Mouse (Mus musculus) myocyte (in vitro differentiated cells): Measurements from ENCODE around the gene Adig. TPM values are rescaled to one million over a fixed set of nuclear protein-coding genes. Genes with fewer than 3 reads are reported as not detected.

ENCODE experiments used
- H3K27me3 ChIP-seq: one replicate; pipeline ENCODE4 v1.6.1; 2011; ENCODE audit not compliant: control insufficient read depth, insufficient read depth, insufficient read length
- H3K36me3 ChIP-seq: one replicate; pipeline ENCODE4 v1.6.1; 2011; ENCODE audit not compliant: control insufficient read depth, insufficient read depth
- H3K4me2 ChIP-seq: one replicate; pipeline ENCODE4 v1.6.1; 2011; ENCODE audit warnings: low read depth, control low read depth
- H3K4me3 ChIP-seq: one replicate; pipeline ENCODE4 v1.5.1; 2011; ENCODE audit warnings: mild to moderate bottlenecking, control low read depth, moderate library complexity
- H3K79me2 ChIP-seq: one replicate; pipeline ENCODE4 v1.6.1; 2011; ENCODE audit not compliant: control insufficient read depth, insufficient read depth
- H3ac ChIP-seq: one replicate; pipeline ENCODE4 v1.6.1; 2011; ENCODE audit not compliant: control insufficient read depth, insufficient read length
- CEBPB ChIP-seq: IDR thresholded peaks from 2 replicates; pipeline ENCODE4 v1.6.1; 2011; ENCODE audit warnings: mild to moderate bottlenecking, moderate library complexity; ENCODE audit not compliant: poor library complexity, insufficient read depth, severe bottlenecking
- E2F4 ChIP-seq: IDR thresholded peaks from one replicate; pipeline ENCODE4 v1.6.1; 2011; ENCODE audit warnings: mild to moderate bottlenecking, control low read depth, moderate library complexity; ENCODE audit not compliant: insufficient read depth
- MAX ChIP-seq: IDR thresholded peaks from one replicate; pipeline ENCODE4 v1.6.1; 2011; ENCODE audit warnings: low read depth, mild to moderate bottlenecking, control low read depth
- MYOD1 ChIP-seq, 3 experiments: IDR thresholded peaks; one replicate each; pipeline ENCODE4 v1.6.1; 2011; ENCODE audit warnings: control low read depth in 2 of 3, low read depth in 2 of 3, mild to moderate bottlenecking in 2 of 3, moderate library complexity in 1 of 3; ENCODE audit not compliant: insufficient read length in 2 of 3, control insufficient read depth in 1 of 3
- MYOG ChIP-seq, 3 experiments: IDR thresholded peaks; one replicate each; pipeline ENCODE4 v1.6.1; 2011; ENCODE audit warnings: control low read depth in 2 of 3, low read depth in 2 of 3, mild to moderate bottlenecking in 2 of 3; ENCODE audit not compliant: insufficient read length in 2 of 3, control insufficient read depth in 1 of 3, insufficient read depth in 1 of 3
- POLR2A ChIP-seq: IDR thresholded peaks from one replicate; pipeline ENCODE4 v1.6.1; 2011; ENCODE audit warnings: low read depth, mild to moderate bottlenecking, control low read depth, moderate library complexity; ENCODE audit not compliant: insufficient read length
- POLR2AphosphoS2 ChIP-seq: IDR thresholded peaks from one replicate; pipeline ENCODE4 v1.6.1; 2011; ENCODE audit warnings: low read depth, control low read depth; ENCODE audit not compliant: insufficient read length
- REST ChIP-seq: IDR thresholded peaks from one replicate; pipeline ENCODE4 v1.6.1; 2011; ENCODE audit warnings: mild to moderate bottlenecking, control low read depth, moderate library complexity; ENCODE audit not compliant: insufficient read depth, insufficient read length
- SRF ChIP-seq: IDR thresholded peaks from one replicate; pipeline ENCODE4 v1.6.1; 2011; ENCODE audit warnings: low read depth; ENCODE audit not compliant: control insufficient read depth, insufficient read length
- TCF12 ChIP-seq: IDR thresholded peaks from one replicate; pipeline ENCODE4 v1.6.1; 2011; ENCODE audit warnings: mild to moderate bottlenecking, control low read depth; ENCODE audit not compliant: poor library complexity, insufficient read depth, severe bottlenecking
- TCF3 ChIP-seq: IDR thresholded peaks from one replicate; pipeline ENCODE4 v1.6.1; 2011; ENCODE audit warnings: low read depth, control low read depth; ENCODE audit not compliant: insufficient read length
- USF1 ChIP-seq: IDR thresholded peaks from one replicate; pipeline ENCODE4 v1.6.1; 2011; ENCODE audit warnings: low read depth, mild to moderate bottlenecking, control low read depth, moderate library complexity
- polyA plus RNA-seq: library from polyadenylated mRNA; unstranded; fragments of >200 nt; fragmentation: generic; extraction: Trizol; gene quantifications from one replicate; pipeline ENCODE4 v1.2.1, GENCODE M21; 2012; ENCODE audit warnings: missing spikeins

Adig gene
- polyA plus RNA-seq, 1 experiment, result not detected

- no peak overlapping the region for H3ac ChIP-seq
- H3K36me3 ChIP-seq, result no peaks in the 10 kb centered on the region
- H3K4me2 ChIP-seq, result no peak overlapping the region
- H3K27me3 ChIP-seq, result peaks cover 40% of the 10 kb centered on the region
- TF ChIP-seq CEBPB, result no peak
- TF ChIP-seq USF1, result no peak
- TF ChIP-seq REST, result no peak
- TF ChIP-seq E2F4, result no peak
- no peak for TF ChIP-seq POLR2A
- no peak for TF ChIP-seq MYOD1 (IDR thresholded peaks at IDR 0.05; ENCODE audit: control insufficient read depth in 1 of 3, insufficient read length in 2 of 3, low read depth in 2 of 3)
- no peak for TF ChIP-seq SRF
- no peak for TF ChIP-seq POLR2AphosphoS2
- TF ChIP-seq MAX, result no peak
- TF ChIP-seq TCF3, result no peak
- no peak for TF ChIP-seq MYOG (IDR thresholded peaks at IDR 0.05; ENCODE audit: control insufficient read depth in 1 of 3, insufficient read depth in 1 of 3, insufficient read length in 2 of 3, low read depth in 2 of 3)
- no peak for TF ChIP-seq TCF12
- H3K4me3 ChIP-seq, result no peak overlapping the region
- H3K79me2 ChIP-seq, result no peaks in the 10 kb centered on the region
Measured at GRCm38 (mm10) chr2:158539433-158540305, 37.3 kb downstream of the Adig start.

GRCm38 (mm10) chr2:158541286-158541685, 38.9 kb downstream of the Adig start:
- no peak overlapping the region for H3ac ChIP-seq
- peaks cover 40% of the 10 kb centered on the region for H3K27me3 ChIP-seq
- H3K79me2 ChIP-seq, result no peaks in the 10 kb centered on the region
- H3K36me3 ChIP-seq, result no peaks in the 10 kb centered on the region
- H3K4me2 ChIP-seq, result no peak overlapping the region
- no peak overlapping the region for H3K4me3 ChIP-seq
- TF ChIP-seq POLR2AphosphoS2 (no peak), TCF3 (no peak), TCF12 (no peak), E2F4 (no peak), SRF (no peak), REST (no peak), MYOG (IDR thresholded peaks at IDR 0.05; ENCODE audit: control insufficient read depth in 1 of 3, insufficient read depth in 1 of 3, insufficient read length in 2 of 3, low read depth in 2 of 3) (no peak), POLR2A (no peak), USF1 (no peak), MAX (no peak), CEBPB (no peak)

- Histone ChIP-seq H3ac (no peak overlapping the region), H3K4me3 (no peak overlapping the region), H3K79me2 (no peaks in the 10 kb centered on the region), H3K36me3 (no peaks in the 10 kb centered on the region), H3K27me3 (peaks cover 30% of the 10 kb centered on the region), H3K4me2 (no peak overlapping the region)
- TF ChIP-seq E2F4 (no peak), POLR2AphosphoS2 (no peak), MAX (no peak), POLR2A (no peak), MYOD1 (IDR thresholded peaks at IDR 0.05; ENCODE audit: control insufficient read depth in 1 of 3, insufficient read length in 2 of 3, low read depth in 2 of 3) (no peak), REST (no peak), MYOG (IDR thresholded peaks at IDR 0.05; ENCODE audit: control insufficient read depth in 1 of 3, insufficient read depth in 1 of 3, insufficient read length in 2 of 3, low read depth in 2 of 3) (no peak), TCF3 (no peak), TCF12 (no peak), CEBPB (no peak), SRF (no peak), USF1 (no peak)
Measured at GRCm38 (mm10) chr2:158545266-158545665, 42.9 kb downstream of the Adig start.

DNA sequence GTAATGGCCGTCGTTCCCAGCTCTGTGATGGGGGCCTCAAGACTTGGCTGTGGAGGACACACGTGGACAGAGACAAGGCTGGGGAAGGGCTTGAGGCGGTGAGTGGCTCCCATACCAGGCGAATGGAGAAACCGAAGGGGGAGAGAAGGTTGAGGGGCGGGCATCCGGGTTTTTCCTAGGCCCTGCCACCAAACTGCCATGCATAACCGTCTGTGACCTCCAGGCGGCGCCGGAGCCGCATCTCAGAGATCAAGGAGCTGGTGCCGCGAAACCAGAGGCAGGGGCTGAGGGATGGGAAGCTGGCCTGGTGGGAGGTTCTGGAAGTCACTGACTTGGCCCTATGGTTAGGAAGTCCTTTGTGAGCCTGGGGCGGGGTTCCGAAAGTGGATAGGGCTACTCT, 44.3 kb downstream of the Adig start:
- H3K4me2 ChIP-seq, result peak overlapping the region; percentile 18

More for the DNA sequence above, 44.3 kb downstream of the Adig start:
- TF ChIP-seq POLR2A, result no peak
- TF ChIP-seq POLR2AphosphoS2, result no peak
- no peak for TF ChIP-seq USF1
- TF ChIP-seq TCF3, result no peak
- TF ChIP-seq MYOG (IDR thresholded peaks at IDR 0.05; ENCODE audit: control insufficient read depth in 1 of 3, insufficient read depth in 1 of 3, insufficient read length in 2 of 3, low read depth in 2 of 3), result no peak
- TF ChIP-seq CEBPB, result no peak
- TF ChIP-seq MYOD1 (IDR thresholded peaks at IDR 0.05; ENCODE audit: control insufficient read depth in 1 of 3, insufficient read length in 2 of 3, low read depth in 2 of 3), result no peak
- no peak for TF ChIP-seq E2F4
- no peak for TF ChIP-seq MAX
- no peak for TF ChIP-seq REST
- no peak for TF ChIP-seq TCF12
- TF ChIP-seq SRF, result no peak
- Histone ChIP-seq H3K79me2 (no peaks in the 10 kb centered on the region), H3ac (no peak overlapping the region), H3K27me3 (peaks cover 21% of the 10 kb centered on the region), H3K36me3 (no peaks in the 10 kb centered on the region), H3K4me3 (no peak overlapping the region)
